Mouse (Mus musculus) macrophage (primary cell): ENCODE data around the gene Fancb. TPM values are rescaled to one million over a fixed set of nuclear protein-coding genes. Genes with fewer than 3 reads are reported as not detected.

ENCODE experiments used
- H3K27ac ChIP-seq: fragments of 350-480 bp; formaldehyde crosslinking; 2 replicates; pipeline ENCODE4 v1.9.0; 2021
- H3K36me3 ChIP-seq: fragments of 350-480 bp; formaldehyde crosslinking; 2 replicates; pipeline ENCODE4 v1.9.0; 2021; ENCODE audit errors: inconsistent target
- H3K4me3 ChIP-seq: fragments of 350-480 bp; formaldehyde crosslinking; 2 replicates; pipeline ENCODE4 v1.9.0; 2021; ENCODE audit errors: inconsistent target
- H3K79me2 ChIP-seq: fragments of 350-480 bp; formaldehyde crosslinking; 2 replicates; pipeline ENCODE4 v1.9.0; 2021; ENCODE audit errors: inconsistent target
- WGBS: methylation state at CpG from one replicate; pipeline ENCODE4 v1.1.7; 2026; ENCODE audit warnings: inconsistent platforms; ENCODE audit not compliant: missing documents; 5-methylcytosine and 5-hydroxymethylcytosine counted together
- polyA plus RNA-seq: library from polyadenylated mRNA; stranded (reverse); fragments of 250-400 nt; gene quantifications from 3 replicates; pipeline ENCODE4 v1.2.4, GENCODE M21; 2018; ENCODE audit warnings: inconsistent platforms
- total RNA-seq, 78 experiments: library from RNA; depleted of rRNA; stranded (reverse); fragments of 250-400 nt; gene quantifications; 1 replicate in 9 of 78; 2 replicates in 24 of 78; 3 replicates in 43 of 78; 4 replicates in 2 of 78; pipeline ENCODE4 v1.2.4; 2018; ENCODE audit warnings: inconsistent platforms in 56 of 78

Fancb gene
- 1 to 10 TPM in 12 of 26 experiments, under 1 TPM in 12, not detected in 2; 0.29 to 2.3 (median 0.98) TPM for total RNA-seq (2018; cell fraction: chromatin; rRNA removed)
- under 1 TPM; 0.19 to 0.83 (median 0.56) TPM for total RNA-seq (2018; cell fraction: cytosol; rRNA removed)
- 1 to 10 TPM in 13 of 26 experiments, under 1 TPM in 13; 0.23 to 5.4 (median 0.93) TPM for total RNA-seq (2018; cell fraction: nucleus; rRNA removed)
- 0.47 to 2.5 TPM (median 0.92 TPM) in 3 replicates for polyA plus RNA-seq

- H3K4me3 ChIP-seq: peak within 1 kb of the TSS; percentile 63
- 27% methylated on average over 25 of the region's 26 CpGs for WGBS
- peaks cover 39% of the 10 kb centered on the region for H3K79me2 ChIP-seq
- peak within 1 kb of the TSS; percentile 59 for H3K27ac ChIP-seq
- no peaks in the 10 kb centered on the region for H3K36me3 ChIP-seq
These were observed at the start of gene Fancb, which contains the start of gene Mospd2 for GRCm38 (mm10) chrX:164980193-164980775. Gene Fancb, plus strand, starts transcription at chrX:164980592. Gene Mospd2, minus strand, starts transcription at chrX:164980375.

- no peaks in the 10 kb centered on the region for H3K36me3 ChIP-seq
These were observed 38.9 kb upstream of the Fancb start for GRCm38 (mm10) chrX:164941540-164941939.

GRCm38 (mm10) chrX:164951858-164952576 lies 28.4 kb upstream of the Fancb start:
- Histone ChIP-seq H3K4me3 (no peak overlapping the region), H3K79me2 (no peaks in the 10 kb centered on the region), H3K36me3 (no peaks in the 10 kb centered on the region), H3K27ac (no peak overlapping the region)
- 40% methylated on average over 10 of the region's 11 CpGs for WGBS

More at GRCm38 (mm10) chrX:164941540-164941939, 38.9 kb upstream of the Fancb start:
- Histone ChIP-seq H3K27ac (peak overlapping the region; percentile 54), H3K79me2 (no peaks in the 10 kb centered on the region), H3K4me3 (no peak overlapping the region)
- 50% methylated on average over 4 of the region's 5 CpGs for WGBS

- Histone ChIP-seq H3K27ac (no peak overlapping the region), H3K4me3 (no peak overlapping the region), H3K79me2 (no peaks in the 10 kb centered on the region), H3K36me3 (no peaks in the 10 kb centered on the region)
- 76% methylated on average over 5 of the region's 5 CpGs for WGBS
These were observed 27.6 kb upstream of the Fancb start for GRCm38 (mm10) chrX:164952601-164953375.

- 0 out of 2 replicates have a peak, but pooled peaks cover 5% of the 10 kb centered on the region for H3K36me3 ChIP-seq
- WGBS: 89% methylated on average over 3 of the region's 3 CpGs
- no peak overlapping the region for H3K4me3 ChIP-seq
- no peak overlapping the region for H3K27ac ChIP-seq
- H3K79me2 ChIP-seq: peaks cover 53% of the 10 kb centered on the region
These were observed 14.5 kb upstream of the Fancb start for GRCm38 (mm10) chrX:164965750-164966448.

- H3K79me2 ChIP-seq: peaks cover 98% of the 10 kb centered on the region
- H3K27ac ChIP-seq: no peak overlapping the region
- H3K4me3 ChIP-seq: no peak overlapping the region
- H3K36me3 ChIP-seq: no peaks in the 10 kb centered on the region
- WGBS: 79% methylated on average over 3 of the region's 3 CpGs
These were observed 9.2 kb upstream of the Fancb start for GRCm38 (mm10) chrX:164971206-164971605.

- peaks cover 53% of the 10 kb centered on the region for H3K79me2 ChIP-seq
- peak overlapping the region; percentile 59; the same call in 1 of the 2 replicates for H3K27ac ChIP-seq
- H3K4me3 ChIP-seq: peak overlapping the region; percentile 63
- 94% methylated on average over 2 of the region's 2 CpGs for WGBS
- no peaks in the 10 kb centered on the region for H3K36me3 ChIP-seq
These were observed 1.5 kb upstream of the Fancb start for GRCm38 (mm10) chrX:164978866-164979265.

GRCm38 (mm10) chrX:165003141-165003540 lies 22.7 kb downstream of the Fancb start:
- no peaks in the 10 kb centered on the region for H3K79me2 ChIP-seq
- no peaks in the 10 kb centered on the region for H3K36me3 ChIP-seq
- no peak overlapping the region for H3K4me3 ChIP-seq
- WGBS: 72% methylated on average over 4 of the region's 4 CpGs
- H3K27ac ChIP-seq: no peak overlapping the region

- Histone ChIP-seq H3K79me2 (no peaks in the 10 kb centered on the region), H3K4me3 (no peak within 1 kb of the TSS), H3K36me3 (no peaks in the 10 kb centered on the region), H3K27ac (no peak within 1 kb of the TSS)
These were observed 24.5 kb downstream of the Fancb start, which contains the start of gene Gm17604 for GRCm38 (mm10) chrX:165004779-165005324. Gene Gm17604, minus strand, starts transcription at chrX:165004829.

Other genes with a start within 250 kb of the Fancb start
- gene Mospd2, start 217 bp upstream of the Fancb start, polyA plus RNA-seq: 46.9 to 58.1 TPM (median 47.3 TPM) in 3 replicates
- not detected in 3 replicates for gene Gm17604, start 24.2 kb downstream of the Fancb start, polyA plus RNA-seq